Mouse (Mus musculus) cerebellum, adult 18-20 months (tissue): ENCODE measurements around the gene Pate4.
"Not testable (repeated sequence)": the region's sequence is repeated elsewhere in the genome, so short reads cannot be mapped to it uniquely, and the experiment has no call there.

Experiments
- DNase-seq, 2 experiments: peaks; one replicate each; pipeline ENCODE4 v3.0.0; 2021

Gene Pate4

DNA sequence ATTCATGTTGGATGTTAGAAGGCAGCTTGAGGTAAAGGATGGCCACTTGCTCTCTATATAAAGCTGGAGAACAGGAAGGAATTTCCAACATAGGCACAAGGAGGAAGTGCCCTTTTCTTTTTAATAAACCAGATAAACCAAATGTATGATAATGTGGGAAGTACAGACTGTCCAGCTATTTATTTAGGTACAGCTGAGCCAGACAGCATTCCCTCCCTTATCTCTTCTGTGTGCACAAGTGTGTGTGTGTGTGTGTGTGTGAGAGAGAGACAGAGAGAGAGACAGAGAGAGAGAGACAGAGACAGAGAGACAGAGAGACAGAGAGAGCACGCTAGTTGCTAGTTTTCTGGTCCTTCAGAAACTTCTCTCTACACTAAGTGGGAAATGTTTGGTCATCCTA, at the start of gene Pate4:
Gene Pate4, minus strand, starts transcription at position 101 of the 400 bp plus-strand sequence.
- no peak for DNase-seq

DNA sequence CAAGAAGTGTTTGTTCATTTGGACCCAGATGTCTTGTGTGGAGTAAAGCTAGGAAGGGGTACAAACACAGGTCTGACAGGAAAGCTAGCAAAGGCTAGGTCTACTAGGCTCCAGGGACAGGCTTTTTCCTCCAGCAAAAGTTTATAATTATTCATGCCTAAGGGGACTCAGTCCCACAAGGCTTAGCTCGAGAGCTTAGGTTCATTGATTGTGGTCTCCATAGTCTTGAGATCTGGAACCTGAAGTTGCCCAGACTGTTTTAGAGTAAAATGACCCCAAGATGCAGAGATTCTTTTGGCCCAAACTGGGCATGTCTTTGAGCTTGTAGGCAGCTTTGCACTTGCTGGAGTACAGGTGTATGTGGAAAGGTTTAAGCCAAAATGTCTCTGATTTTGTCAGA, 36.4 kb upstream of the Pate4 start, which contains the start of gene Pate3:
Gene Pate3, minus strand, starts transcription at position 101 of the 400 bp plus-strand sequence.
- no peak for DNase-seq

DNA sequence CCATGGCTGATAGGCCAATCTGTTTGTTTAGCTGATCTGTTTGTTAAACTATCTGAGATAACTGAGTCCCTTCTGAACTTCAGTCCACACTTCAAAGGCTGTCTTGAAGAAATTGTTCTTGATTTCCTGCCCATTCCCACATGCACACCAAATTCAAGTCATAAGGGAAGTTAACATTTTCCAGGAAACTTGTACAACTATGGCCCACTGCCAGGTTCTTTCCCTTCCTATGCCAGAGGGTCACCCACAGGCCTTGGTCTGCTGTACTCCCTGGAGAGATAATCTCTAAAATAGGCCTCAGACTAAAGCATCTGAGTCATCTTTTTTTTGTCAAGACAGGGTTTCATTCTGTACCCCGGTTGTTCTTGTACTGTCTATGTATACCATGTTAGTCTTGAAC, 21.2 kb upstream of the Pate4 start:
- no peak for DNase-seq

DNA sequence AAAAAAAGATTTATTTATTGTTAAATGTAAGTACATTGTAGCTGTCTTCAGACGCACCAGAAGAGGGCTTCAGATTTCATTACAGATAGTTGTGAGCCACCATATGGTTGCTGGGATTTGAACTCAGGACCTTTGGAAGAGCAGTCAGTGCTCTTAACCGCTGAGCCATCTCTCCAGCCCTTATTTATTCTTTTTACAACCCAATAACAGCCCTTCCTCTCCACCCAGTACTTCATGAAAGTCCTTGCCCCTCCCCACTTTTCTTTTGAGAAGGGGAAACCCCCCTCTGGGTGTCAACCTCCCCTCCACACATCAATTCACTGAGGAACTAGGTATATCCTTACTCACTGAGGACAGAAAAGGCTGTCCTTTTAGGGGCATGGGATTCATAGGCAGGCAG, 5.0 kb upstream of the Pate4 start:
- DNase-seq, result not testable (repeated sequence)

DNA sequence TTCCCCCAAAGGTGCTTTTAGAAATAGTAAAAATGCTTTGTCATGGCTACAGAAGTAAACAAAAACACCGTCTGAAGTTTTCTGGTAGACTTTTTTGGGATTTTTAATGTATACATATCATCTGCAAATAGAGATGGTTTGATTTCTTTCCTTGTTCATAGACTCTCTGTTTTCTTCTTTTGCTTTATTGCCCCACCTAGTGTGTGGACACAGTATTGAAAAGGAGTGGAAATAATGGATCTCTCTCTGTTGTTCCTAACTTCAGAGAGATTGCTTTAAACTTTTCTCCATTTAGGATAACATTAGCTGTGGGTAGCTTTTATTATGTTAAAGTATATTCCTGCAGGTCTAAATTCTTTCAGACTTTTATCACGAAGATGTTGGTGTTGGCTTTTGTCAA, 2.3 kb upstream of the Pate4 start:
- no peak for DNase-seq

DNA sequence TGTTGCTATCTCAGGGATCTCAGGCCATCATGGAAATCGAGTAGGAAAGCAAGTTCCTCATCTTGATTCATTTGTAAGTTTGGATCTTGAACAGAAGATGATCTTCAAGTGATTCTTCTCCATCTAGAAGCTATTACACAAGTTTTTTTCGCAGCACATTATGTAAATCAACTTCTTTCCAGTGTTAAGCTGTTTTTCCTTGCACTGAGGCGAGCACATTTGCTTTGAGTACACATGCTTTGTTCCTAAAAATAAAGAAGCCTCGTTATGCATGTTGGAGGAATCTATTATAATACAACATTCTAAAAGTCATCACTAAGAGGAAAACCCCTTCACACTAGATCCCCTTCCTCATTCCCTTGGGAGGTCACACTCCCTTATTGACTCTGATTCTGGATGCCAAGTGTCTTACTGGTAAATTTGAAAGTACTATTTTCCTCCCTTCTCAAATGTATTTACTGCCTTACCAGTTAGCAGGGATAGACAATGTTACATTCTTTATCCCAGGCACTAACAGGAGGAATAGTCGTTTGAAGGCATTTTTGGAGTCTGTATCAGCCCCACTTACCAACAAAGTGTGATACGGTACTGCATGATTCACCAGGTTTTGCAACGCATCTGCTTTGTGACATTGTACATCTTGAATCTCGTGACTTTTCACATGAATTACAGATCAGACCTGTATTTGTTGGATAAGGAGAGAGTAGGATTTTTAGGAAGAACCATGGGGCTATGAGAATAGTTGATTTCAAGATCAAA, 3.9 kb downstream of the Pate4 start:
- DNase-seq, result no peak

DNA sequence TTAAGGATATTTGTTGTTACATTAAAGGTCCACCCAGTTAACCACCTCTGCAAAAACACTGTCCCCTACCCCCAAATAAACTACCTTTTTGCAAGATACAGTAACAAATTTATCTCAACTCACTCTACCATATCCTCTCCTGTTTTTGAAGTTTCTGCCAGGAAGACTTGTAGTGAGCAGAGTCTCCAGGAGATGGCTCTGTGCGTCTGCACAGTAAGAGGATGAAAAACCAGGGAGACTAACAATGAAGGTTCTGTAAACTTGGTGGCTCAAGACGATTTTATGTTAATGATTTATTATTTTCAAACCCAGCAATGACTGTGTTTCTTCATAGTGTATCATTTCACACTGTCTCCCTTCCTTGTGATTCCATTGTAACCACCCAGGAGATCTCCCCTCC, 18.8 kb downstream of the Pate4 start:
- no peak for DNase-seq

DNA sequence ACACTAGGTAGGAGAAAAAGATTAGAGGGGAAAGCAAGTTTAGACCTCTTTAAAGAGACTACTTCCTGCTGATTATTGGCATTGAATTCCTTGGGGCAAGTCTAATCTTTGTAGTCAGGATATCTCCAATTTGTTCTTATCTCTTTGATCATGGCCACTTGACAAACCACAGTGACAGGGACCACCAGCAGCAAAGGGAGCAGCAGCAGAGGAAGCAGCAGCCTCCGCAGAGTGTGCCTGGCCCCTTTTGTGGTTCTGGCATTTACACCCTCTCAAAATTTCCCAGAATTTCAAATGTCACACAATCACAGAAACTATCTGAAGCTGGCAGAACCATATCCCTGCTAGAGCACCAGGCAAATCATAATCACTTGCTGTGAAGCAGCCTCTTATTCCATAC, 24.1 kb downstream of the Pate4 start:
- DNase-seq, result no peak

DNA sequence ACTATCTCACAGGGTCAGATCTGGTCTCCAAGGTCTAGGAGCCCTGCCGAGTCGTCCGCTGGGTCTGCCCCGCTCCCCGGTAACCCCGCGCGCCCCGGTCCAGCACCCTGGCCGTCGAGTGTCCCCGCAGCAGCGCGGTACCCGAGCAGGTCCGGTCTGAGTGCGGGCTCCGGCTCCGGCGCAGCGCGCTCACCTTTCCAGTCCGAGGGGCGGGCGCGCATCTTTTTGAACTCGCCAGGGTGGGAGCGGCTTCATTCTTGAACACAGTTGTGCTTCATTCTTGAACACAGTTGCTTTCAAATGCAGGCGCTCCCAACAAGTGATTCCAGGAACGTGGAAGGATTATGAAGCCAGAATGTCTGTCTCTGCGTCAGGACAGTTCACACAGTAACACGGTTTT, 37.3 kb downstream of the Pate4 start:
- no peak for DNase-seq

DNA sequence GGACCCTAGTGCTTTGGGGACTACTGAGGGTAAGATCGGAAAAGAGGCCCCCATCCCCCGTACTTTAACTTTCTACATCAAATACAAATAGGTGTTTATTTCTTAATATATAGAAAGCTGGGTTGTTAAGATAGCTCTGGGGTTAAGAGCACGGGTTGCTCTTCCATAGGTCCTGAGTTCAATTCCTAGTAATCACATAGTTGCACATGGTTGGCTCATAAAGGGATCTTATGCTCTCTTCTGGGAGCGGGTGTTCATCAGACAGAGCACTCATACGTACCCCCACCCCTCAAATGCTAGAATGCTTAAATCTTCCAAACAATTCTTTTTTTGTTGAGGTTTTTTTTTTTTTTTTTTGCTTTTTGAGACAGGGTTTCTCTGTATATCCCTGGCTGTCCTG, 41.1 kb downstream of the Pate4 start:
- DNase-seq, result no peak

DNA sequence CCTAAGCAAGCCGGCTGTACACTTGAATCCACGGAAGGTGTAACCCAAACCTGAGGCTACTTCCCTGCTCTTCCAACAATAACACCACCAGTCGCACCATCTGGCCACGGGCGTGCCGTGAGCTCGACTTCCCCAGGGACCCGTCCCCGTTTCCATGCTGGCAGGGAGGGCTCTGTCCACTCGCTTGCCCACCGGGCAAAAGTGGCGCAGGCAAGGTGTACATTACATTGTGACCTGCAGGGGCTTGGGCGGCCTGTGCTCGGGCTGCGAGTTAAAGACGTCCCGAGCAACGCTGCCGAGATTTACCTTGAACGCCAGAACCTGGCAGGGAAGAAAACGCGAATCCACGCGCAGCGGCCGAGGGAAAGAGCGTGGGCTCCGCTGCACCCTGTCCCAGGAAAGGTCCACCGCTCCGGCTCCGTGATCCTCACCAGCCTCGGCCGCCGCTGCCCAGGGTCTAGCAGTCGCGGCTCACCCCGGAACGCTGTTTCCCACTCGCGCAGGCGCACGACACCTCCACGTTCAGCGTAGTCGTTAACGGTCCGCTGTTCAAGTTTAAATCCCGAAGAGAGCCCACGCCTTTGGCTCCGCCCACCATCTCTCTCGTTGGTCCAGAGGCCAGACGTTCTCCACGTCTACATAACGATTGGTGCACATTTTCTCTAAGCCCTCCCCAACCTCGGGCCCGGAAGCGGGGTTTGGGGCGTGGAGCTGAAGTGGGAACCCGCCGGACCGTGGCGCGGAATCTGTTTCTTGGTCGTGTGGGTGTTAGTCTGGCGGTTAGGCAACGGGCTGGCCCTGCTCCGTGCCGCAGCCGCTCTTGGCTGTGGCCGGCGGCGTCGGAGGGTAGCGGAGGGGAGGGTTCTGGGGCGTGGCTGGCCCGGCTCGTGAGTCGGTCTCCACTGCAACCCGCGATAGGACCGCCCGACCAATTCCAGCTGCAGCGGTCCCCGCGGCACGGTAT, 41.9 kb downstream of the Pate4 start, which contains the start of the genes Pate2 and Hyls1:
Gene Pate2, plus strand, starts transcription at position 714 of the 964 bp plus-strand sequence.
Gene Hyls1, minus strand, starts transcription at position 828 of the 964 bp plus-strand sequence.
- DNase-seq, result peak; percentile 93 to 96

DNA sequence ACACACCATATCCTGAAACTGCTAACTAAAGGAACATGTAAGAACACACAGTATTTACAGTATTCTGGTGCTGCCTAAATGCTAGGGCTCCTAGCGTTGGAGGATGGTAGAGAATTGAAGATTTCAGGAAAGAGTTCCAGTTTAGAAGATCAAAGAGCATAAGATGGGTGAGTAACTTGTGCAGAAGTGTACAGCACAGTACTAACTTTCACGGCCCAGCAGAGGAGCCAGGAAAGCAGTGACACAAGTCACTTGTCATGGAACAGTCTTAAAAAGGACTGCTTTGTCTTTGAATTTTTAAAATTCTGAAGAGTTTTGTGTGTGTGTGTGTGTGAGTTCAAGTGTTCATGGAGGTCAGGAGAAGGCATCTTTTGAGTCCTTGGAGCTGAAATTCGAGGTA, 43.7 kb downstream of the Pate4 start:
- DNase-seq, result no peak

DNA sequence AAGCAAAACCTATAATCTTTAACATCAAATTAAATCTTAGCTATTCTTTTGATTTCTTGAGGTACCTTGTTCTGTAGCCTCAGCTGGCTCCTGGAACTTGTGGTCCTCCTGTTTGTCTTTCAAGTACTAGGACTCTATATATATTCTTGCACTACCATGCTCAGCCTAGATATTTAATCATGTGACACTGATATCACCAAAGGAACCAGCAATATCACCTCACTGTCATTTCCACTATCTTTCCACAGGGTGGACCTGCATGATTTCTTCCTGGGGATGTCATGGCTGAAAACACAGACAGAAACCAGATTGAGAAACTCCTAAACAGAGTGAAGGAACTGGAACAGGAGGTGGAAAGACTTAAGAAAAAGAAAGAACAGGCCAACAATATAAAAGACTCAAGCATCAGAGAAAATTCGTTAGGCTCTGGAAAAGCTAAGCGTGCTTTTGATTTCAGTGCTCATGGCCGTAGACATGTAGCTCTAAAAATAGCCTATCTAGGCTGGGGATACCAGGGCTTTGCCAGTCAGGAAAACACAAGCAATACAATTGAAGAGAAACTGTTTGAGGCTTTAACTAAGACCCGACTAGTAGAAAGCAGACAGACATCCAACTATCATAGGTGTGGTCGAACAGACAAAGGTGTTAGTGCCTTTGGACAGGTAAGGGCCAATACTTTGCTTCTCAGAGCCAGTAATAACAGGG, 47.1 kb downstream of the Pate4 start:
- DNase-seq, result no peak

DNA sequence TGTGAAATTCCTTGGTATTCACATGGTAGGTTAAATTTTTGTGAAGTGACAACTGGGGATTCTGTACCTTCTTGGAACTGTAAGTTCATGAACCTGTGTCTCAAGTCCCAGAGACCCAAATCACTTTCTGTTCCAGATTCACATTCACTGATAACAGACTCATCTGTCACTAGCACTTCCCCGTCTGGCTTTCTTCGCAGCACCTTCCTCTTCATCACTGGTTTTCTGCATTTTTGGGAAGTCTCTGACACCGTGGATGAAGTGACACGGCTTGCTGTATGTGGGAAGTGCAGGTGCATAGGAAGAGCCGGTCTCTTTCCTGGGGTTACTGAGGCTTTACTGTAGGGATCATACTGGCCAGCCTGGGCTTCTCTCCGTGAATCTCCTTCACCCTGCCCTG, 50.2 kb downstream of the Pate4 start:
- no peak for DNase-seq

DNA sequence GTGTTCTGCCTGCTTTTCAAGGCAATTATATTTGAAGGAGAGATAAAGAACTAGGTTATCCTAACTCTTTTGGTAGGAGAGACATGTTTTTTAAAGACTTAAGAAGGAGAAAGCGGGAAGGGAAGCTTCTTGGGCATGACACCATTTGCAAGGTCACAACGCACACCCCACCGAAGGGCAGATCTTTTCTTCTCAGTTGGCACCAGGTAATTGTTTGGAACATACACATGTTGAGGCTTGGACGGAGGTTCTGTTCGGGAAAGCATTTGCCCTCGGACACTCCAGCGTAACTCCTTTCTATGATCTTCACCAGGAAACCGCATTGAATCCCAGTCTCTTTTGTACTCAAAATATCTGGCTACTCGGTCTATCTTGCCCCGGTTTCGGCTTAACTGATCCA, 50.7 kb downstream of the Pate4 start:
- DNase-seq, result no peak

DNA sequence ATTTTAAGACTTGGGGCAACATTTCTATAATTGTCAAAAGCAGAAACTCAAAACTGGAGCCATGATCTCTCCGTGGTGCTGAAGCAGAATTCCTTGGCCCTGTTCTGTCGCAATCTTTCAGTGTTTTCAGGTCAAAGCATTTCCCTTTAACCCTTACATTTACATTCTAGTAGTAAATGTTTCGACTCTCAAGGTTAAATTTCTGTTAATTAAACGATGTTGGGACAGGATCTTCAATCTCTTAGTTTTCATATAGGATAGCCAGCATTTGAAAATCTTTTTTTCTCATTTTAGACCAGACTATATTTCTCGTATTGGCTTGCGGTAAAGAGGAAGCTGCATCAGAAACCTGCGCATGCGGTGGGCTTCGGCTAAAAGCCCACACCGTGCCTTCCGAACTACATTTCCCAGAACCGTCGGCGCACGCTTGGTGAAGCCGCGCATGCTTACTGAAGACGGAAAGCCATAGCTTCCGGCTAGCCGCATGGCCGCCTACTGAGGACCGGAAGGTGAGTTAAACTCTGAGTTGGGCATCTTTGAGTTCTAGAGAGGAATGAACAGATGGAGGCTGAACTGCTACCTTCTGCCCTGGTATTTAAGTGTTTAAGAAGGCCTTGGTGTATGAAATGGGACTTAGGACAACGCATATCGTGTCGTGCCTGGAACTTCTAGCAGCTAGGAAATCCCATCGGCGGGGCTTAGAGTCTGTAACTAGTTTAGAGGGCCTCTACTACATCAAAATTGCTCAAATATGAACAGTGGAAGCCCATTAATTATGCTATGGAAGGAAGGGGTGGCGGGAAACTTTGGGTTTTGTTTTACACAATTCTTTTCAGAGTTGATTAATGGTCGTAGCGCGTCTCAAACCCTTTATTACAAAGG, 52.5 kb downstream of the Pate4 start:
- DNase-seq, result peak; percentile 86 to 88

DNA sequence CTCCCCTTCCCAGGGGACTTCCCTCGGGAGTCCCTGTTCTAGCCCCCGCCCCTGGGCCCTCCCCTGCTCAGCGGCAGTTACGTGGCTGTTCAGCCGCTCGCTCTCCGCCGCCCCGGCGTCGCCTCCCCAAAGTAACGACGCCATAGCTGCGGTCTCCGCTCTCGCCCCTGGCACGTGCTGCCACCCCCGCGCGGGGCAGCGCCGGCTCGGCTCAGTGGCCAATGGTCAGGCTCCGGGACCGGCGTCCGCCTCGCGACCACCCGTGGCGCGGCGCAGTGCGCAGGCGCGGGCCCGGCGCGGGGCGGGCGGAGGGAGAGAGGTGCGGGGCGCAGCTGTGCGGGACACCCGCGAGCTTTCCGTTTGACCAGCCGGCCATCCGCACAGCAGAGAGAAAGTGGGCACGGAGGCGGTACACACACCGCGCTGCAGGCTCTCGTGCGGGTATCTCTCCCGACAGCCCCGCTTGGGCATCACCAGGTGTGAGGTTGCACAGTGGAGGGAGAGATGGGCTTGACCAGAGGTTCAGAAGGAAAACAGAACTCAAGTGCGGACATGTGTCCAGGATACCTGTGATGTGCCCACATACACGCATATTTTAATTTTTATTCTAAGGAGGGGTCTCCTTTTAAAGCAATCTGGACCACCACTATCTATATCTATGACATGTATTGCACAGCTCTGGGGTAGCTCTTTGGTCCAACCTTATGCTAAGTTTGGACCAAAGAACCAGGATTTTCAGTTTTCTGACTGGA, 53.3 kb downstream of the Pate4 start, which contains the start of the genes Ddx25 and Pus3:
Gene Ddx25, minus strand, starts transcription at position 272 of the 752 bp plus-strand sequence.
Gene Pus3, plus strand, starts transcription at position 339 of the 752 bp plus-strand sequence.
- DNase-seq, result peak; percentile 83 to 94
